Mouse (Mus musculus) adrenal gland, adult (tissue): Measurements from ENCODE around the gene Ppp1r14d.
A peak's percentile ranks its signal among the peaks of the same experiment; 100 is the strongest.

Source experiments
- DNase-seq, 2 experiments: peaks; one replicate each; pipeline ENCODE4 v3.0.0; 2022 to 2023; ENCODE audit warnings: low spot score in 1 of 2; ENCODE audit not compliant: inconsistent age in 2 of 2

The Ppp1r14d gene

DNA sequence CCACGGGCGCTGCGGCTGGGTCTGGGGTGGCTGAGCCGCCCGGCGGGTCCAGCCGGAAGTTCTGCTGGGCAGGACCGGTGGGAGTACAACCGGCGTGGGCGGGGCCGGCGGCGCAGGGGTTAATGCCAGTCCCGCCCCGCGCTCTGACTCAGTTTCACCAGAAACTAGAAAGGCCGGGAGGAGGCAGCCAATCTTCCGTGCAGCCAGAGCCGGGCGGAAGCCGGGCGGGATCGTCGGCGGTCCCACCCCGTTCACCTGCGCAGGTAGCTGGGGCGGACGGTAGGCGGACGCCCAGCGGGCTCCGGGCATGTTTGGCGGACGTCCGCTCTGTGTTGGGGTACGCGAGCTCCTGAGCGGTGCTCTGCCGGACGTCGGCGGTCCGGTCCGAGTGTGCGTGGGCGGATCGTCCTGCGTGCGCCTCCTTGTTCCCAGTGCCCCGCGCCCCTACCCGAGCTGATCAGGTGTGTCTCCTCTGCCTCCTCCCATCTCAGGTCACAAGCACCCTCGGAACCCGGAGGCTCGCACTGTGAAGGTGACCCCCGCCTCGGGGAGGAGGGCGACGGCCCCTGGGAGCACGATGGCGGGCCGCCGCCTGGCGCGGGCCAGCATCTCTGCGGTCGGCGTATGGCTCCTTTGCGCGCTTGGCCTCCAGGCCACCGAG is 7.6 kb upstream of the Ppp1r14d start, which contains the start of gene Spint1:
Spint1 (plus strand) TSS at position 153 of the 661 bp plus-strand sequence.
- peak in 1 of 2 experiments; percentile 52 for DNase-seq

GRCm38 (mm10) chr2:119236682-119237209 is 7.0 kb upstream of the Ppp1r14d start:
- DNase-seq: no peak

- DNase-seq: no peak
Observed at GRCm38 (mm10) chr2:119209176-119209507, 20.6 kb downstream of the Ppp1r14d start.

DNA sequence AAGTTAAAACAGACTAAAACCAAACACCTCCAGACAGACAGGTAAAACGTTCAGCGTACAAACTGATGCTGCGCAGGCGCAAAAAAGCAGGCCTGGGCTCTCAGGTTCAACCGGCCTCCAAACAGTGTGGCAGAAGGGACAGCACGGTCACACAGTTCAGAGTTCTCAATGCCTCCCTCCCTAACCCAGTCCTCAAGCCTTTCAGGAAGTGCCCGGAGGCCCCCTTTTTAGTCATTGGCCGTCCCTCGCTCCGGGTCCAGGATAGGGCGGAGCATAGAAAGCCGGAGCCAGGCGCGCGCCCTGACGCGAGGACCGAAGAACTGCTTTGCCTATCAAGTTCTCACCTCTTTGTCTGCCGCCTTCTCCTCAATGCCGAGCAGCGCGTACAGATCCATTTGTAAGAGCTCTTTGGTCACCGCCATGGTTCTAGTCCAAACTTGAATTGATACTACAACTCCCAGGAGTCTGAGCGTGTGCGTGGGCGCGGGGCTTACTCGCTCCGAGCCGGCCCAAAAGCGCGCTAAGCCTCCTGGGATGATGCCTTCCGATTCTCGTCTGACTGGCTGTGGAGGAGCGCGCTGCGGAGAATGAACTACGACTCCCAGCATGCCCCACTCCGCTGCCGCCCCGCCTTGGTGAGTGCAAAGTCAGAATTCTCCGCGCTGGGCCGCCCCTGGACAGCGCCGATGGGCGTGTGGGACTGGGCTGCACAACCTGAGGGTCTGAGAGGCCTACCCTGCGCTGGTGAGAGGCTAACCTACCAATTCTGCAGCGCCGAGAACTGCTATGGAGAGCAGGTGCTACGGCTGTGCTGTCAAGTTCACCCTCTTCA is 21.1 kb downstream of the Ppp1r14d start, which contains the start of the genes Zfyve19 and Dnajc17:
Zfyve19 (plus strand) TSS at position 274 of the 832 bp plus-strand sequence.
Dnajc17 (minus strand) TSS at position 452 of the 832 bp plus-strand sequence.
- DNase-seq: peak; percentile 96 to 98

DNA sequence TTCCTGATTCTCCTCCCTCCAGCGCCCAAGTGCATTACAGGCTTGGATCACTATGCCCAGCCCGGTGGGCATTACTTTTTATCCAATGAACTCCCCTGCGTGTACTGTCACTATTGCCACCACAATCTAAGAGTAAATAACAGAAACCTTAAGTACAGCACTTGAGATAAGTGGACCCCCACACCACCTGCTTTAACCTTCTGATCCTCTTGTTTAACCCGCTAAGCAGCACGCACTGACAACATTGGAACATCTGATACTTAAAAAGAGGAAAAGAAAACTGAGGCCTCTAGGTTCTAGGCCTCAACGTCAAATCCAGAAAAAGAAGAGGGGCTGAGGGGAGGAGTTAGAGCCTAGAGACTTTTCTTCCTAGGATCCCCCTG is 21.8 kb downstream of the Ppp1r14d start:
- no peak for DNase-seq

DNA sequence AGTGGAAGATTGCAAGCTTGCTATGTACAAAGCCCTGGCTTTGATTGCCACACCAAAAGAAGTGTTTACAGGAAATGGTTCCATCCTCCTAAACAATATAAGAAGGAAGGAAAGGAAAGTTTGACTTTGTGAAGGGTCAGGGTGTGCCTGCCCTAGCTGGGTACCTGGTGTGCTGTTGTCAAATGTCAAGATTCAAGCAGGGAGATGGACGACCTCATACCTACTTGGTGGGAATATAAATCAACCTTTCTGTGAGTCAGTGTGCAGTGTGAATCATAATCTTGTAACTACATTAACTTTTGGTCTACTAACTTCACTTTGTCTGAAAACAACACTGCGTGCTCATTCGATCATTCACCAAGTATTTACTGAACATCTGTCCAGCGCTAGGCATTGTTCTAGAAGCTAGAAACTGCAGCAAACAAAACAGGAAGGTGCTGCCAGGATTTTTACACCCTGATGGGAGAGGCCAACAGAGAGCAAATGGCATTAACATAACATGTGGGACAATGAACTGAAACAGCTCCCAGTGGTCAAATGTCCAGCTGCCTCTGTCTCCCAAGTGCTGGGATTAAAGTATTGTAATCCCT is 25.7 kb downstream of the Ppp1r14d start:
- peak in 1 of 2 experiments; percentile 67 for DNase-seq

- peak in 1 of 2 experiments; percentile 52 for DNase-seq
Observed at GRCm38 (mm10) chr2:119202914-119203453, 26.7 kb downstream of the Ppp1r14d start.

- no peak for DNase-seq
Observed at GRCm38 (mm10) chr2:119198934-119199333, 30.8 kb downstream of the Ppp1r14d start.

DNA sequence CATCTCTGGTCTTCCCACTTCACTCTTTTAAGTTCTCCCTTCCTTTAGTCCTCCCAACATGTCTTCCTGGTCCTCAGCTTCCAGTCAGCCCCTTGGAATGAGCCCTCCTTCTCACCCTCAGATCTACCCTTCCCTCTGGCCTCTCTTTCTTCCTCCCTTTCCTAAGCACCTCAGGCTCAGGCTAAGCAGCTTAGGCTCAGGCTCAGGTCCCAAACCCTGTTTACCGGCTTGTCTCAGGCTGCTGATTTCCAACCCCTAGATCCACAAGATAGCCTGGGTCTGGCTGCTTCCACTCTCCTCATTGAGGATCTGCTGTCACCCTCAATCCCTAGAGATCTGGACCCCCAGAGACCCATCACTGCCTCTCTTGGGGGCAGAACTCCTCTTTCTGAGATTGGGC is 31.7 kb downstream of the Ppp1r14d start:
- no peak for DNase-seq

GRCm38 (mm10) chr2:119197493-119197892 is 32.2 kb downstream of the Ppp1r14d start:
- DNase-seq: peak in 1 of 2 experiments; percentile 60

GRCm38 (mm10) chr2:119196316-119197108 is 33.2 kb downstream of the Ppp1r14d start:
- peak; percentile 52 to 65 for DNase-seq

GRCm38 (mm10) chr2:119194140-119194539 is 35.6 kb downstream of the Ppp1r14d start:
- peak in 1 of 2 experiments; percentile 21 for DNase-seq

GRCm38 (mm10) chr2:119190969-119191368 is 38.7 kb downstream of the Ppp1r14d start:
- no peak for DNase-seq

DNA sequence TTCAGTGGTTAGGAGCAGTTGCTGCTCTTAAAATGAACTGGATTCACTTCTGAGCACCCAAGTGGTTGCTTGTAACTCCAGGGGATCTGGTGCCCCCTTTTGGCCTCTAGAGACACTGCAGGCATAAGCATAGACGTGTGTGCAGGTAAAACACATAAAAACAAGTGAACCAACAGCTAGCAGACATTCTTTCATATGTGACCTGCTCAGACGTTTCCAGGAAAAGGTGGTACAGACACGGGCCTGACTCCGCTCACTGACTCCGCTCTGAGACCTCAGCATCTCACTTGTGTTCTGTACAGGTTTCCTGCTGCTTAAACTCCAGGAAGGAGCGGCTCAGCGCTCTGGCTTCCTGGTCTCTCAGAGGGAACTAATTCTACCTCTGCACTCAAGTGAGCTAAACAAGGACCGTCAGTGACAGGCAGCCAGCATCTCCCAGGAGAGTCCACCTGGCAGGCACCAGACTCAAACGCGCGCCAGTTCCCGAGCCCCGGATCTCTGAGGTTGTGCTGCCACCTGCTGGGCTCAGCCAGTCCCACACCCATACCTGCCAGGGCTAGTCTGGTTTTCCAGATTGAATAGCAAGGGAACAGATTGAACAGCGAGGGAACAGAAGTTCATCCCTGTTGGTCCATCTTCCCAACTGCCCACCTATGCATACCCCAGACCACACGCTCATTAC is 40.5 kb downstream of the Ppp1r14d start:
- peak; percentile 83 to 95 for DNase-seq

GRCm38 (mm10) chr2:119182914-119183313 is 46.8 kb downstream of the Ppp1r14d start:
- no peak for DNase-seq

DNA sequence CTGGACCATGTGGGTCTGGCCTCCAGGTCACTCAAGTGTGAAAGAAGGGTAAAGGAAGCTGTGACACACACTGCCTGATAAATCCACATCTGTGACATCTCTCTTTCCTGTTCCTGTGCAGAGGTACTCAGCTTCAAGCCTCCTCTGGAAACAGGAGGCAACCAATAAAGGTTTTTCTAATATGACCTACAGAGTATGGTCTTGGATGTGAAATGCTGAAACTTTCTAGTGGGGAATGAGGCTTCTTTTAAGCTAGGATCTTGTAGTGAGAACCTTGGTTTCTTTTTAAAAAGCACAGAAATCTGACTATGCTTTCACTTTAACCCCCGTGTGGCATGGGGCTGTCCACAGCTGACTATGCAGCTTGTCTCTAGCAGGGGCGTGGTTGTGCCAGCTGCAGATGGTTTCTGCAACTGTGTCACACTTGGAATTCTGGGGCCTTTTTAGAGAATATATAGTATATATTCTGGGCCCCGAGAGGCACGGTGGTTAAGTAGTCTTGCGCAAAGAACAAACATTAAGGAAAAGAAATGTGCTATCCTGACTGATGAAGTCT is 52.2 kb downstream of the Ppp1r14d start:
- DNase-seq: no peak

- peak in 1 of 2 experiments; percentile 16 for DNase-seq
Observed at GRCm38 (mm10) chr2:119176761-119177160, 52.9 kb downstream of the Ppp1r14d start.

GRCm38 (mm10) chr2:119175614-119176013 is 54.1 kb downstream of the Ppp1r14d start:
- peak in 1 of 2 experiments; percentile 48 for DNase-seq

- DNase-seq: no peak
Observed at GRCm38 (mm10) chr2:119174866-119175265, 54.8 kb downstream of the Ppp1r14d start.
